Mouse (Mus musculus): ENCODE results near the gene Ctnnbip1.

The Ctnnbip1 gene

DNA sequence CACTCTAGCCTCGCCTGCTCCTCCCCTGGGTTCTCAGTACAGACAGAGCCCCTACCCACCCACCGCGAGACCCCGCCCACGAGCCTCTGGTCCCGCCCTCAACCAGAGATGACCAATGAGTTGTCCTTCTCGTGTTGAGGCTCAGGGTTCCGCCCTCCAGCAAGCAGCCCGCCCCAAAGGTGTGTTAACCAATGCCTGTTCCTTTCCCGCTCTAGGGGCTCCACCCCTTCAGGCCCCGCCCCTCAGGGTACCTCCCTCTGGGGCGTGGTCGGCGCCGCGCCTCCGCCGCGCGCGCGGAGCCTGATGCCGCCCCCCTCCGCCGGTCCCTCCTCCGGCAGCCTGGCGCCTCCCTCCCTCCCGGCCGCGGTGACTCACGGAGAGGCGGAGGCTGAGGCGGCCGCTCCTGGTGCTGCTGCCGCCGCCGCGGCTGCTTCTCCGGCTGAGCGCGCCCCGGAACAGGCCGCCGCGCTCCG lies at the start of gene Ctnnbip1:
Ctnnbip1 (plus strand) TSS at position 369 of the 473 bp plus-strand sequence.
- peak; percentile 90 to 91 for DNase-seq

DNA sequence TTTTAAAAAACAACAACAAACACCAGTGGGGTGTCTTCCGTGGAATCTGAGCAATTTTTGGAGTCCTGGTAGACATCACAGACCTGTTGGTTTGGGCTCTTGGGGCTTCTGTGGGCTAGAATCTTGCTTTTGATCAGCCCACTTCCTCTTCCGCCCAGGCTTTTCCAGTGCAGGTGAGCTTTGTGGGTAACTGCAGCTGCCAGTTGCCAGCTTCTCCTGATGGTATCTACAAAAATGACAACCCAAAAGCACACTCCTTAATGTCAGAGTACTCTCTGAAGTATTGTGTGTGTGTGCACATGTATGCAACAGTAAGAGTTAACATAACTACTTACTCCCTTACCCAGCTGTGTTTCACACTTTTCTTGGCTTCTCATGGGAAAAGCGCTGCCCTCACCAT lies 48.5 kb upstream of the Ctnnbip1 start:
- peak; percentile 77 to 88 for DNase-seq

DNA sequence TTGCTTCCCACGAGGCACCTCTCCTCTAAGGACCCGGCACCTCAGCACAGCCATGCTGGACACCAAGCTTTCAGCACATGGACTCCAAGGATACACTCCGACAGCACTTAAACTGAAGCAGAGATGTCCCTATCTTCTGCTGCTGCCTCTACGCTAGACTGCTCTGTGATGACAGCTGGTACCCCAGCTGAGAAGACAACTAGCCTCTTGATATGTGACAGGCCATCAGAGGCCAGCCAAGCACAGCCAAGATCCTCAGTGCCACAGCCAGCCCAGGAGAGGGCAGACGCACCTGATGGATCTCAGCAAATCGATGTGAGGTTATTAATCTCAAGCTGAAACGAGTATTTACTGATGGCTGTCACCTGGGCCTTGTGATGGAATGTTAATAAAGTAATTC lies 42.9 kb upstream of the Ctnnbip1 start:
- no peak for DNase-seq

DNA sequence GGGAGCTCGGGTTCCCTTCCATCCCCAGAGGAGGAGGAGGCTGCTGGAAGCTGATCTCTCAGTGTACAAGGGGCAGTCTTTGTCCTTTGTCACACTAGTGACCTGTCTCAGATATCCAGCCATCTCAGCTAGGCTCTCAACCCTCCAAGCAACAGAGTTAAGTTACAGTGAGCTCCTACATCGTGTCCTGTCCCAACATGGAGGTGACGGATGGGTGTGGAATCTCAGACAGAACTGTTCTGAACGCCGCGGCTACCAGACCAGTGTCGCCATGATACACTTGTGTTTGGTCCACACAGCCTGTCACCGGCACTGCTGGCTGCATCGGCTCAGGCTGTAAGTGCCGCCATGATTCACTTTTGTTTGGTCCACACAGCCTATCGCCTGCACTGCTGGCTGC lies 41.0 kb upstream of the Ctnnbip1 start, which contains the start of gene Tmem274:
Tmem274 (plus strand) TSS at position 301 of the 400 bp plus-strand sequence.
- no peak for DNase-seq

DNA sequence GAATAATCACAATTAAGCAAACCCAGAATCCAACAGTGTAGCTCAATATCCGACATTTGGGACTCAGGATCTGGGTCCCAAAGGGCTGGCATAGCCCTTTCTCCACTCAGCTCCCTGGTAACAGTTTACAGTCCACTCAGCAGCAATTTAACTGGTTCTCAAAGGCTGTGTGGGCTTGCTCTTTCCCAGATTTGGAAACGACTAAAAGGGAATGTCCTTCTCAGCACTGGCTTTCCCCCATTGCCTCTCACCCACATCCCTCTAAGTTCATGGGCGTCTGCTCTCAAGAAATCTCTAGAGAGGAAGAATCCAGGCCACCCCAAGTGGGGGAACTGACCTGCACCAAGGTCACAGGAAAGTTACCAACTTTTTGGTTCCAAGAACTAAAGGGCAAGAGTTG lies 33.5 kb upstream of the Ctnnbip1 start:
- no peak for DNase-seq

DNA sequence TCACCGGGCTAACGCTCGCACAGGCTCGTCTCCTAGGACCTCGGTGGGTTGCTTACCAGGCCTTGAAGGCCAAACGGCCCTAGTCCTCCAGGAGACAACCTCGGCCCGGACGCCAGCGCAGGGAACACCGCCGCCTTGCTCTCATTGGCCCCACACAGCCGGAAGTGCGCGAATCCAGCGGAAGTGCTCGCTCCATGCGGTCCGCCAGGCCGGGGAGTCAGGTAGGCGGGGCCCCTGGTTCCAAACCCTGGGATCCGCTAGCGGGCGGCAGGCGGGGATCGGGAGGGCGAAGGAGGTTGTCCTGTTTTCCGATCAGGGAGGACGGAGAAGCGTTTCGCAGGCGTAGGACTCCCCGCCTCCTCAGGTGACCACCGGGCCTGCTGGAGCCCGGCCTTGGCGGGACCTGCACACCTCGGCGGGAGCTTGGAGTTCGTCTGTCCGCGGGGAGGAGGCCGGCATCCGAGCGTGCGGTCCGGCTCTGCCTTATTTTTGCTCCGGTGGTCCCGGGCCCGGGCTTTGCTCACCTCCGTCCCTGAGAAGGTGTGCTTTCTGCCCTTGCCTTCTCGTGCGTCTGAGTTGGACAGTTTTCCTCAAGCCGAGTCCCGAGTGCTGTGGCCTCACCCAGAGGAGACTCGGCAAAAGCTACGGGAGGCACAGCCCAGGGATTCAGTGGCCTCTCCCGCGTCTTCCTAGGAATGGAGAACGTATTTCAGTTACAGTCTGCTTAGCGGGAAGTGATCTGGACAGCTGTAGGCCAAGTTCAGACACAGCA lies 32.8 kb upstream of the Ctnnbip1 start, which contains the start of the genes Nmnat1 and Lzic:
Nmnat1 (minus strand) TSS at position 150 of the 772 bp plus-strand sequence.
Lzic (plus strand) TSS at position 177 of the 772 bp plus-strand sequence.
- peak; percentile 80 to 83 for DNase-seq

DNA sequence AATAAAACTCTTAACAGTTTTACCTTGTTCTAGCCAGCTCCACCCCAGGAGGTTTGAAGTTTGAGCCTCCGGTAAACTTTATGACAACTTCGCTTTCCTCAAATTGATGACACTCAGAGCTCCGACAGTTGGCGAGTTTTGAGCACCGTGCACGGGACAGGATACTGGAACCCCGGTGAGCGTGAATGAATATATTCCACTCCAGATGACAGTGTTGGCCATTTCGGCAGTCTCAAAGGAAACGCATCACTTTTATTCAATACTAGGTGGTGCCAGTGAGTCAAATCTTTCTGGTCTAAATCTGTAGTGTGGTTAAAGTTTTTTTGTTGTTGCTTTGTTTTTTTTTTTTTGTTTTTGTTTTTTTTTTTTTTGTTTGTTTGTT lies 32.2 kb upstream of the Ctnnbip1 start:
- peak in 1 of 2 experiments; percentile 31 for DNase-seq

DNA sequence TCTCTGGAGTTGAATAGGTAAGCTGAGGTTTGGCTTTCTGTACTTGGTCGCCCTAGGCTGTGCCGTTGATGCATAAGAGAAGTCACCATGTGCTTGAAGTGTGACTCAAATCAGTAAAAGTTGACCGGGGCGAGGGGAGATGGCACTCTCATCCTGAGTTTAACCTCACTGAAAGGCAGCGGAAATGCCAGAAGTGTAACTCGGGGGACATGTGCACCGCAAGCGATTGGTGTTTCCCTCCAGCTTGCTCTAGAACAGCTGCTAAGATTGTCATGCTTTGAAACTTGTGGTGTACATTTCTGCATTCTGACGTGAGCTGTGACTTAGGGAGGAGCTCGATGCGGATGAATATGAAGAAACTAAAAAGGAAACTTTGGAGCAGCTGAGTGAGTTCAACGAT lies 30.3 kb upstream of the Ctnnbip1 start:
- no peak for DNase-seq

DNA sequence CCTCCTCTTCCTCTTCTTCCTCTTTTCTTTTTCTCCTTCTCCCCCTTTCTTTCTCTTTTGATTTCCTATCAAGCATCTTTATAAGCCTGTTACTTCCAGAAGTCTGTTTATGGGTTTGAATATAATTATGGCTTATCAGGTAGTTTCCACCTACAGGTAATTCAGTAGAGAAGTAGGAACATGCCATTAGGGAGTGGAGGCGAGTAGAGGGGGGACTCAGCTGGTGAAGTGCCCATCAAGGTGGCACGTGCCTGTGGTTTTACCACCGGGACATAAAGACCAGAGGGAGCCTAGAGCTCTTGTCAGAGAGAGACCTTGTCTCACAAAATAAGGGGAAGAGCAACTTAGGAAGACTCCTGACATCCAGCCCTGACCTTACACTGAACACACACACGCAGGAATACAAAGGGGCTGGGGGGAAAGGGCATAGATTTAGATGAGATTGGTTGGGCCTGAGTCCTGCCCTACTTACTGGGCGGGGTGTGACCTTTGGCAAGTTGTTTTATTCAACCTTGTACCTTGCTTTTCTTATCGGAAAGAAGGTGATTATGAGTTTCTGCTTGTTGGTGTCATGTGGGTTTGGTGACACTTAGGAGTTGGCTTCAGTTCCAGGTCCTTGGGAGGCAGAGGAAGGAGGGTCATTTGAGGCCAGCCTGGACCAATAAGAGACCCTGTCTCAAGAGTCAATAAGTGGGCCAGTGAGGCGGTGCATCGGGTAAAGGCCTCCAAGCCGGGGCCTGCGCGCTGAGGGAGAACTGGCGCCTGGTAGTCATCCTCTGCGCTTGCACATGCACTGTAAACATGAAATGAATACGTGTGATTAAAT lies 28.4 kb upstream of the Ctnnbip1 start:
- no peak for DNase-seq

DNA sequence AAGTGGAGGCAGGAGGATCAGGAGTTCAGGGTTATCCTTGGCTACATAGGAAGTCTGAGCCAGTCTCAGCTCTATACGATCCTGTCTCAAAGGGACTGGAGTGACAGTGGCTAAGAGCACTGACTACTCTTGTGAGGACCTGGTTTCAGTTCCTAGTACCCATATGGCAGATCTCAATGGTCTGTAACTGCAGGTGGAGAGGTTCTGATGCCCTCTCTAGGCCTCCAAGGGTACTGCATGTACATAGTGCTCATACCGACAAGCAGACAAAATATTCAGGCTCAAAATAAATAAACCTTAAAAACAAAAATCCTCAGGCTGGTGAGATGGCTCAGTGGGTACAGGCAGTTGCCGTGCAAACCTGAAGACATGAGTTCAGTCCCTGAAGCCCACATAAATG lies 26.9 kb upstream of the Ctnnbip1 start:
- no peak for DNase-seq

DNA sequence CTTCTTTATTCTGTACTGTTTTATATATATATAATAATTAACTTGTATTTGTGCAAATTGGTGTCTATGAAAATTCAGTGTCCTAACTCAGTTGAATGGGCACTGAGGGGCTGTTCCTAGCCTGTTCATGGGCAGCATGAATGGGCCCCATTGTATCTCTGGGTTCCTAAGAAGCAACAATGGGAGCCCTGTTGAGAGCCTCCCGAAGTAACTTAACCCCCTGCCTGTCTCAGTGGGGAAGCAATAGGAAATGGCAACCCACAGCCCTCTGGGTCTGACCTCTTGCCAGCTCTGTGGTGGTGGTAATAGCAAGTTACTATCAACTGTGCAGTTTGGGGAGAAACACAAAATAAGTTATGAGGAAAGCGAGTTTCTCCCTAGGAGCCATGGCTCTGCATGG lies 21.4 kb upstream of the Ctnnbip1 start:
- DNase-seq = no peak

DNA sequence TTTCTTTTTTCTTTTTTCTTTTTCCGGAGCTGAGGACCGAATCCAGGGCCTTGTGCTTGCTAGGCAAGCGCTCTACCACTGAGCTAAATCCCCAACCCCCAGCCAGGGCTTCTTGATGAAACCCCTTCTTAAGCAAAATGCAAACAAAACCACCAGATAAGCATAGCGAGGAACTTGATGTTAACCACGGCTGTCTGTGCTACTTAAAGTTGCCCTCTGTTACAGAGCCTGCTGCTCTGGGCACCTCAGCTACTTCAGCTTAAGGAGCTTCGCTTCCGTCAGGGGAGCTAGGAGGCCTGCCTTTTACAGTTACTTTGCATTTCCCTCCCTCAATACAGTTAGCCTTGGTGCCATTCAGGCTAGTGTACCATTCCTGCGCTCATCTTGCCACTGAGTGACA lies 19.1 kb upstream of the Ctnnbip1 start:
- no peak for DNase-seq

DNA sequence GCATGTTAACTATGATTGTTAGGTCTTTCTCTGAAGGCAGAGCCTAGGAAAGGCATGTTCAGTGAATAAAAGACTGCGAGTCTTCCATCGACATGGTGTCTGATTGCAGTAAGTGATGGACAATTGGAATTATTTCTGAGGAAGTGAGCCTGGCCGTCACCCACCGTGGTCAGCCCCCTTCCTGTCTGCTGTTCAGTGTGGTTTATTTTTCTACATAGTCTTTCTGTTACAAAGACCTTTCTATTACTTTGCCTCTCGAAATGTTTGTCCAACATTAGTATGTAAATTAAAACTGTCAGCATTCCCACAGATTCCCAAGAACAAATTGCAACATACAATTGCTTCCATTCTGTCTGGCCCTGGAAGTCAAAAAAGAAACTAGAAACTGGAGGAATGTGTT lies 18.2 kb upstream of the Ctnnbip1 start:
- DNase-seq = no peak

DNA sequence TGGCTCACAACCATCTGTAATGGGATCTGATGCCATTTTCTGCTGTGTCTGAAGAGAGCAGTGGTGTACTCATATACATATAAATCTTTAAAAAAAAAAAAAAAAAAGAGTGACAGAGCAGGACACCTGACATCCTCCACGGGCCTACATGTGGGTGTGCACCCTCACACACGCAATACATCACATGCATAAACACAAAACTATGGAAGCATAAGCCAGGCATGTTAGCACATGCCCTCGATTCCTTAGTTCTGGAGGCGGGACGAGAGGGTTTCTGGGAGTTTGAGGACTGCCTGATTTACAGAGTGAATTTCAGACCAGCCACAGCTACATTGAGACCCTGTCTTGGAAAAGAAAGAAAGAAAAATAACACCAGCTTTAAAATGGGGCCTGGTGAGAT lies 13.7 kb upstream of the Ctnnbip1 start:
- DNase-seq = no peak

DNA sequence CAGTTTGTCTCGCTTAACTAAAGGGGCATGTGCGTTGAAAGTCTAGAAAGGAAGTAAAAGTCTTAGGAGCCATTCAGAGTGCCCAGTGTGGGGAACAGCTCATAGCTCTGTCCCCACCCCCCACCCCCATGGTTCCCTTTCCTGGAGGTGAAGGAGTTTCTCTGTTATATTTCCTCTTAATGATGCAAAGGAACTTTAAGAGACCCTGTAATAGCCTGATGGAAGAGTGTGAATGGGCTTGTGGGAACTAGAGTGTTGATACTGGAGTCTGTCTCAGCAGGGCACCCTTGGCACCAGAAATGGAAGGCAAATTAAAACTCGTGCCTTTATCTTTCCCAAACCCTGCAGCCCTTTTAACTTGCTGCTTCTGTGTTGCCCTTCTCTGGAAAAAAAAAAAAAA lies 13.2 kb upstream of the Ctnnbip1 start:
- no peak for DNase-seq

DNA sequence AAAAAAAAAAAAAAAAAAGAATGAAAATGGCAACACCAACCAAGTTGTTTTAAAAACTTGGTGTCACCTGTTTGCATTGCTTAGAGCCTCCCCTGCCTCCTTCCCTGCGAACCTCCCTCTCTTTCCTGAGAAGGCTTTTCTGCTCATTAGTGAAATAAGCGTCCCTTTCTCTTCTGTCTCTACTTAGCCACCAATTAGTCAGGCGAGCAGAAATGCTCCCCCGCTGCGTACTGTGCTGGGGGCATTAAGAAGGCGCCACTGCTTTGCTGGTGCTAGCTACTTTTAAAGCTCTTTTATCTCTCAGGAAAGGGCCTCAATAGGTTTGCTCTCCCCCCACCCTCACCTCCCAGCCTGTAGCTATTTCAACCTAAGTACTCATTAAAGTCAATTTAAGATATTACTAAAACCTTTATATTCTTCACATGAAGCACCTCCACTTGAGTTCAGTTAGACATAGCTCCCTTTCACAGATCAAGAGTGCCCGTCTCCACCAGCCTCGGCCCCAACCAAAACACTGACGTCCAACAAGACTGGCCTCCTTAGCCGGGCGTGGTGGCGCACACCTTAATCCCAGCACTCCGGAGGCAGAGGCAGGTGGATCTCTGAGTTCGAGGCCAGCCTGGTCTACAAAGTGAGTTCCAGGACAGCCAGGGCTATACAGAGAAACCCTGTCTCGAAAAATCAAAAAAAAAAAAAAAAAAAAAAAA lies 12.6 kb upstream of the Ctnnbip1 start:
- no peak for DNase-seq

DNA sequence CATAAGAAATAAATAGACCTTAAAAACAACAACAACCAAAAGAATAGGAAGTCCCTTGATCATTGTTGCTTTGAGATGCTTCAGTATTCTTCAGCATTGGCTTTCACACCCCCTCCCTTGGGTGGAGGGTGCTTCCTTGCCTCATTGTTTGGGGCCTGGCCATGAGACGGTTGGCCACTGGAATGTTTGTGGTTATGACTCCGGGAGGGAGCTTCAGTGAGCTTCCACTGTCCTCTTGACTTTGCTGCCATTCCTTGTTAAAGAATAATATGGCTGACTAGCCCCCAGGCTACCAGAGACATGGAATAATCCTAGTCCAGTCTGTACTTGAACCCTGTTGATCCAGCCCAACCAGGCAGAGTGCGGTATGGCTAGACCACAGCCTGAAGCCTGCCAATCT lies 11.1 kb upstream of the Ctnnbip1 start:
- no peak for DNase-seq

DNA sequence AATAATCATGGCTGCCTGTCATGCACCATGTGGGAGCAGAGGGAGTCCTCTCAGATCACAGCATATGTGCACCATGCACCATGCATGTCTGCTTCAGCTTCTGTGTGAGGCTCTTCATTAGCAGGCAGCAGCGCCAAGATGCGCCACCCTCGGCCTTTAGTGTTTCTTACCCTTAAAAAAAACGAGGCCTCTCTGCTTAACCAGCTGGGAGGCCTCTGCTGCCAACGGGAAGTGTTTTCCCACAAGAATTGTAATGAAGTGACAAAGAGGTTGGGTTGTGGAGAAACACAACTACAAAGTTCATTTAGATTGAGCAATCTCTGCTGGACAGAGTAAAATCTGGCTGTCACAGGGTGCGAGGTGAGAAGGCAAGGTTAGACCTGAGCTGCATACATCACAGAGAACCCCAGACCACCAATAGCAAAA lies 6.8 kb upstream of the Ctnnbip1 start:
- DNase-seq = no peak

DNA sequence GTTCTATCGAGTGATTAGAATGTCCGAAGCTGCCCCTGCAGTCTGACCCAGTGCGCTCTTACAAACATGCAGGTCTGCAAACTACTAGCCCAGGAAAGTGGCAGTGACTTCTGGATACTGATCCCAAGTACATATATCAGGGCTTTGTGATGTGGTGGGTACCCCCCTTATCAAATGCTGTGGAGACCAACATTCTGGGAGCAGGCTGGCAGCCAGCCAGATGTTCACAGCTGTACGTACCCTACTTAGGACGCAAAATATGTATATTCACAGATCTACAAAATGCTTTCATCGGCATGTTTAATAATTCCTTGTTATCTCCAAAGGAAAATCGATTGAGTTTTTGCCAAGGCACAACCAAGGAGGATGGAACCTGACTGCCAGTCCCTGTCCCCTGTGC lies 6.0 kb upstream of the Ctnnbip1 start:
- DNase-seq = no peak

DNA sequence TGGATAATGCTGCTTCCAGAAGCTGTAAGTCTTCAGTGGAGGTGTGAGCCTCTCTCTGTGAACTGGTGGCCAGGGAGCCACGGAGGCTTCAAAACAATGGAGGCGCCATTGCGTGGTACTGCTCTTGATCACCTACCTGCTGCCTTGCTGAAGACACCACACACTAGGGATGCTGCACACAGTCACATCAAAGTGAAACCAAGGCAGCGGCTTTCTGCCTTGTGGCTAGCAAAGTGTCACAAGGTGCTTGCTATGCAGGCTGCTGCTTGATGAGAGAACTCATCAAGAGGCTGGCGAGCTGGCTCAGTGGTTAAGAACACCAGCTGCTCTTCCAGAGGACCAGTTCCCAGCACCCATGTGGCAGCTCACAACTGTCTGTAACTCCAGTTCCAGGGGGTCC lies 2.3 kb upstream of the Ctnnbip1 start:
- peak in 1 of 2 experiments; percentile 10 for DNase-seq

DNA sequence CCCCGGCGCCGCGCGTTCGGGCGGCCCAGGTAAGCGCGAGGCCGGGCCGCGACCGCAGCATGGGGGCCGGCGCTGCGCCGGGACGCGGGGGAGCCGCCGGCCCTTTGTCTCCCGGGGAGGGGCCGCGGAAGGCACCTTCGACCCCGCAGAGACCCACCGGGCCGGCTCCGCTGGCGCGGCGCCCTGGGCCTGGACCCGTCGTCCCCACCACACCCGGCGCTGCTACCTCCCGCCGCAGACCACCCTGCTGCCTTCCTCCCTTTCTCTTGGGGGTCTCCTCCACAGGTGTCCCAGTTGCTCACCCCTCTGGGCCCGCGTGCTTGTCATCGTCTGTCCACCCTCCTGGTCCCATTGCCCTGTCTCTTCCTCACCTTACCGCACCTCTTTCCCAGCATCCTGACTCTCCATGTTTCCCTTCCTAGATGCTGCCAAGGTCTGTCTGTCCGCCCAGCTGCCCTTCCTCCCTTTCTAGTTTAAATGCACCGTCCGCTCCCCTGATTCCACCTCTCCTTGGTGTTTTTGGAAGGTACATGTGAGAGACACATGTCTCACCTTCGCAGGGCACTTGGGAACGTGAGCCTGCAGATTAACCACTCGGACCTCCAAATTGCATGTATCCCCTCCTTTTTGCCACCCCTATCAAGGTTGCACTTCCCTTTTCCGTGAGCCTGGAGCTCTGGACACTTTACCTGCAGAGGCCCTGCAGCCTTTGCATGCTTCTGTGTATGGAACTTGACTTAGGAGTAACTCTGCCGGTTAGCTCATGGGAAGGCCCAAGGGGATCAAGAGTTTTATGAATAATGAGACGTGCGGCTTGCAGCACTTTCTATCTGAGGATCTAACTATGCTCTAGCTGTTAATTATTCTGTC lies 550 bp downstream of the Ctnnbip1 start:
- peak; percentile 11 to 28 for DNase-seq

DNA sequence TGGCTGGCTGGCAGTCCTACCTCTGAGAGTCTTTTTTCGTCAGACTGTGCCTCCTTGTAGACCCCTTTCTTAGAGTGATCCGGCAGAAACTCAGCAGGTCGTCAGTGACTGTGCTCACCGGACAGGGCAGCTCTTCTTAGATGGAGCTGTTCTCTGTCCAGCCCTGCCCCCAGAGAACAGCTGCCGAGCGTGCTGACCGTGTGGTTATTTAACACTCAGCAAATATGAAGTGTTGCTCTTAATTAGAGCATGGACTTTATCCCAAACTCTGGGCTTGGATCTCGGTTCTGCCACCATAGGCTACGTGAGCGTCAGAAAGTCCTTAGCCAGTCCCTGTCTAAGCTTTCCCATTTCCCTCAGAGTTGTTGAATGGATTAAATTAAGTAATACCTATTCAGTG lies 3.2 kb downstream of the Ctnnbip1 start:
- DNase-seq = no peak
